Comparison of ENCODE assay signal across 15 mouse cellular contexts in the genomic region with DNA sequence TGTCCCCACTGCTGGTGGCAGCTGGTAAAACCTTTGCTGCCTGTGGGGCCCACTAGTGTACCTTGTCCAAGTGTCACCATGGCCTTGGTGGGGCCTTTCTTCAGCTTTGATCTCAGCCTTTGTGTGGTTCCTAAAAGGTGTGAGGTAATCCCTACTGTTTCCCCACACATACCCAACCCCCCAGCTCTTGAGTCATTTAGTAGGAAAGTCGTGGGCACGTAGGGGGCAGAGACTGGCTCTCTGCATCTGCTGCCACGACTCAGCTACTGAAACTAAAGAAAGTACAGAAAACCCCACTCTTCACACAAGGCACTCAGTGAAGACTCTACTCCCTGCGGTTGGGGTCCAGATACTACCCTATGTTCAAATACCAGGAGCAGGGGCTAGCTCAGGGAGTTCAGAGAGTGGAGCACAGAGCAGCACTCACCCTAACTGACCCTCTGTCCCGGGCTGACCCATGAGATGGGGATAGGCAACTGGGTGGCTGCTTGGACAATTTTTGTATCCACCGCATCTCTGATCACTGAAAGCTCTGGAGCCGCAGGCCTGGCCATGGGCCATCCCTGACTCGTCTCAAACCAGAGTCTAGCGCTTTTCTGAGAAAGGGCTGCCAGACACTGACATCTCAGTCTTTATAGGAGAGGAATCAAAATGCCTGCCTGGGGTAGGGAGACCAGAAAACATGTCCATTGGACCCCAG. TPM values are rescaled to one million over a fixed set of nuclear protein-coding genes. Genes with fewer than 3 reads are reported as not detected.
DNase-seq lines count a peak whose midpoint lies in the region; ATAC-seq and TF ChIP-seq lines count a peak whose summit lies in the region.
"Had no signal": no experiment of that assay in that cellular context is flagged by ENCODE, and none has a peak within 500 bp of the region (broad histone marks: within the 10 kb centered on the region; RNA-seq: fewer than 3 reads in every experiment).

No protein-coding gene starts in this region.

- no peak for TF ChIP-seq CTCF in CH12.LX (conservative IDR thresholded peaks at IDR 0.05 in 1 of 2, IDR thresholded peaks at IDR 0.05 in 1 of 2; ENCODE audit: low read depth in 2 of 2, low read length in 2 of 2)

- H3K4me3 ChIP-seq in heart, embryonic 10.5 days = no peak overlapping the region
- H3K4me3 ChIP-seq in CH12.LX (replicated peaks in 1 of 3; ENCODE audit: low read depth in 2 of 3, low read length in 2 of 3, poor library complexity in 1 of 3) = no peak overlapping the region
- no peak overlapping the region for H3K4me3 ChIP-seq in liver, embryonic 13.5 days (replicated peaks)
- H3K4me3 ChIP-seq: embryonic facial prominence, embryonic 10.5 days; hindbrain, embryonic 15.5 days; limb, embryonic 10.5 days; neural tube, embryonic 12.5 days had no signal

- H3K79me2 ChIP-seq in CH12.LX (replicated peaks; ENCODE audit: control insufficient read depth, extremely low read depth, insufficient read depth, poor library complexity, severe bottlenecking) = no peaks in the 10 kb centered on the region

- in situ Hi-C loops in CH12.LX (cut with MboI; ENCODE audit: low pct_ligation_motif_present, low pct_unique_long_range_greater_than_20kb, low sequenced_read_pairs) = no loop called here

- no peak for DNase-seq in heart, embryonic 10.5 days (ENCODE audit: low spot score)
- DNase-seq in heart, postnatal 36 days = no peak
- DNase-seq in 3T3-L1 (ENCODE audit: low read depth, low spot score) (peak; percentile 62), CH12.LX (ENCODE audit: extremely low read depth) (peak; percentile 59)
- DNase-seq in liver, embryonic 13.5 days = no peak
- no peak for DNase-seq in testis, postnatal 10 days (ENCODE audit: low spot score)
- DNase-seq in thymus, postnatal 14 days = no peak
- DNase-seq: cerebellum, postnatal 10 days had no signal

- peaks cover 68% of the 10 kb centered on the region for H3K4me1 ChIP-seq in heart, embryonic 10.5 days
- H3K4me1 ChIP-seq in CH12.LX (ENCODE audit: control insufficient read depth in 1 of 2, insufficient read depth in 2 of 2) = peaks cover 50 to 57% of the 10 kb centered on the region in 2 experiments
- peaks cover 100% of the 10 kb centered on the region for H3K4me1 ChIP-seq in liver, embryonic 13.5 days (replicated peaks)
- H3K4me1 ChIP-seq: neural tube, embryonic 12.5 days had no signal

- no peak; the same call in none of the 2 replicates for TF ChIP-seq RAD21 in CH12.LX (IDR thresholded peaks at IDR 0.05; ENCODE audit: low read depth, low read length)

- no peaks in the 10 kb centered on the region for H3K27me3 ChIP-seq in heart, embryonic 10.5 days (ENCODE audit: insufficient read depth, poor library complexity, severe bottlenecking)
- H3K27me3 ChIP-seq in CH12.LX (replicated peaks) = no peaks in the 10 kb centered on the region
- no peaks in the 10 kb centered on the region for H3K27me3 ChIP-seq in liver, embryonic 13.5 days
- H3K27me3 ChIP-seq: hindbrain, embryonic 15.5 days; neural tube, embryonic 12.5 days; Patski had no signal

- H3K4me2 ChIP-seq in CH12.LX (ENCODE audit: insufficient read depth, low read depth, poor library complexity, severe bottlenecking) = no peak overlapping the region
- H3K4me2 ChIP-seq in liver, embryonic 13.5 days = no peak overlapping the region
- H3K4me2 ChIP-seq: hindbrain, embryonic 15.5 days; neural tube, embryonic 12.5 days had no signal

- peak overlapping the region; percentile 37; the same call in 1 of the 2 replicates for H3K27ac ChIP-seq in heart, embryonic 10.5 days
- H3K27ac ChIP-seq in CH12.LX (ENCODE audit: insufficient read depth, low read depth) = peak overlapping the region; percentile 35
- peak overlapping the region; percentile 66 for H3K27ac ChIP-seq in liver, embryonic 13.5 days
- H3K27ac ChIP-seq: embryonic facial prominence, embryonic 10.5 days; hindbrain, embryonic 15.5 days; limb, embryonic 10.5 days; macrophage; neural tube, embryonic 12.5 days had no signal

- no peak for TF ChIP-seq POLR2A in CH12.LX (IDR thresholded peaks at IDR 0.05; ENCODE audit: low read depth, low read length)

- no peak for ATAC-seq in liver, embryonic 13.5 days (ENCODE audit: low read depth)
- ATAC-seq: midbrain, embryonic 16.5 days; Patski had no signal

- no peaks in the 10 kb centered on the region for H3K9me3 ChIP-seq in heart, embryonic 10.5 days
- H3K9me3 ChIP-seq in CH12.LX (replicated peaks; ENCODE audit: low read length) = no peaks in the 10 kb centered on the region
- H3K9me3 ChIP-seq in liver, embryonic 13.5 days (replicated peaks) = no peaks in the 10 kb centered on the region
- H3K9me3 ChIP-seq: embryonic facial prominence, embryonic 10.5 days; hindbrain, embryonic 15.5 days; limb, embryonic 10.5 days; neural tube, embryonic 12.5 days had no signal

- H3K9ac ChIP-seq in CH12.LX (ENCODE audit: insufficient read depth, low read depth) = peak overlapping the region; percentile 12; the same call in 1 of the 2 replicates
- 0 out of 2 replicates have a peak overlapping the region, but pooled peaks have one; percentile 2 for H3K9ac ChIP-seq in liver, embryonic 13.5 days
- H3K9ac ChIP-seq: hindbrain, embryonic 15.5 days; neural tube, embryonic 12.5 days had no signal

- intact Hi-C loops in heart, postnatal 36 days (cut with DNase I) = no loop called here

- peaks cover 20% of the 10 kb centered on the region for H3K36me3 ChIP-seq in heart, embryonic 10.5 days
- H3K36me3 ChIP-seq in CH12.LX (replicated peaks in 1 of 2; ENCODE audit: control insufficient read depth in 1 of 2, insufficient read depth in 1 of 2, low read length in 1 of 2) = peaks cover 16 to 25% of the 10 kb centered on the region in 2 experiments
- peaks cover 33% of the 10 kb centered on the region for H3K36me3 ChIP-seq in liver, embryonic 13.5 days

- dilution Hi-C loops in CH12.LX (cut with MboI; ENCODE audit: extremely low pct_ligation_motif_present, extremely low pct_unique_long_range_greater_than_20kb, low sequenced_read_pairs) = no loop called here

- TF ChIP-seq EP300 in CH12.LX (IDR thresholded peaks at IDR 0.05; ENCODE audit: low read length) = peak; percentile 75; the same call in 1 of the 2 replicates

- 63% methylated on average over 9 of the region's 9 CpGs for WGBS in heart, embryonic 10.5 days
- 77% methylated on average over 9 of the region's 9 CpGs for WGBS in liver, embryonic 13.5 days (ENCODE audit: insufficient replicate concordance)

TF ChIP-seq in CH12.LX, 34 proteins besides CTCF, POLR2A, EP300 and RAD21 (continues in another document):
- no peak for TF ChIP-seq TBP (conservative IDR thresholded peaks at IDR 0.05; ENCODE audit: low read depth, low read length)
- no peak for TF ChIP-seq NRF1 (IDR thresholded peaks at IDR 0.05; ENCODE audit: low read depth, low read length)
- TF ChIP-seq ZC3H11A (IDR thresholded peaks at IDR 0.05; ENCODE audit: low read depth, low read length) = no peak
- no peak for TF ChIP-seq GABPA (IDR thresholded peaks at IDR 0.05; ENCODE audit: insufficient replicate concordance, low read depth, low read length)
- peak; percentile 77 for TF ChIP-seq ETS1 (conservative IDR thresholded peaks at IDR 0.05; ENCODE audit: low read depth, low read length)
- peak; percentile 53 for TF ChIP-seq SIN3A (IDR thresholded peaks at IDR 0.05; ENCODE audit: low read length)
- no peak for TF ChIP-seq USF2 (conservative IDR thresholded peaks at IDR 0.05; ENCODE audit: low read depth, low read length)
- TF ChIP-seq CHD2 (IDR thresholded peaks at IDR 0.05; ENCODE audit: low read length) = peak; percentile 85
- TF ChIP-seq NELFE (IDR thresholded peaks at IDR 0.05; ENCODE audit: low read depth, low read length) = no peak
- TF ChIP-seq IRF4 (IDR thresholded peaks at IDR 0.05; ENCODE audit: low read depth, low read length) = peak; percentile 85
- no peak for TF ChIP-seq JUND (conservative IDR thresholded peaks at IDR 0.05; ENCODE audit: low read depth, low read length)
- TF ChIP-seq BHLHE40 (IDR thresholded peaks at IDR 0.05; ENCODE audit: low read depth, low read length) = peak; percentile 71
- no peak for TF ChIP-seq ZKSCAN1 (IDR thresholded peaks at IDR 0.05; ENCODE audit: borderline replicate concordance, low read depth, low read length)
- TF ChIP-seq UBTF (IDR thresholded peaks at IDR 0.05; ENCODE audit: low read depth, low read length) = no peak
- peak; percentile 16; the same call in 1 of the 2 replicates for TF ChIP-seq MXI1 (IDR thresholded peaks at IDR 0.05; ENCODE audit: low read depth, low read length)
- TF ChIP-seq MAX (IDR thresholded peaks at IDR 0.05; ENCODE audit: low read length) = peak; percentile 51; the same call in 1 of the 2 replicates
- no peak for TF ChIP-seq PAX5 (IDR thresholded peaks at IDR 0.05; ENCODE audit: low read length)

RNA-seq across cellular contexts. Expression of a gene that starts 7.4 kb away (rescaled TPM):
- 9.4 and 13.2 TPM in 2 replicates for polyA plus RNA-seq in heart, embryonic 10.5 days (2016; fragmentation: Nextera tagmentation; extraction: Ambion mirVana)
- total RNA-seq in heart, postnatal 36 days (2021) = 100 to 1,000 TPM; 145 to 149 TPM
- total RNA-seq in CH12.LX (2012; rRNA removed) (1.7 and 3.5 TPM in 2 replicates), CH12.LX (2014; rRNA removed) (0.42 and 0.43 TPM in 2 replicates)
- 2.2 and 4.6 TPM in 2 replicates for polyA plus RNA-seq in CH12.LX (2012; ENCODE audit: insufficient read length, low read depth)
- 10.7 and 12.2 TPM in 2 replicates for polyA plus RNA-seq in liver, embryonic 13.5 days (2015; fragmentation: Nextera tagmentation; extraction: Ambion mirVana)

RNA-seq across cellular contexts. Expression of a gene that starts 13.6 kb away (rescaled TPM):
- 7.1 and 10.1 TPM in 2 replicates for polyA plus RNA-seq in heart, embryonic 10.5 days (2016; fragmentation: Nextera tagmentation; extraction: Ambion mirVana)
- 10 to 100 TPM; 27.0 to 33.6 TPM for total RNA-seq in heart, postnatal 36 days (2021)
- total RNA-seq in CH12.LX (2012; rRNA removed) = 33.3 and 39.8 TPM in 2 replicates
- 29.1 and 29.9 TPM in 2 replicates for total RNA-seq in CH12.LX (2014; rRNA removed)
- polyA plus RNA-seq in CH12.LX (2012; ENCODE audit: insufficient read length, low read depth) = 30.1 and 33.1 TPM in 2 replicates
- polyA plus RNA-seq in liver, embryonic 13.5 days (2015; fragmentation: Nextera tagmentation; extraction: Ambion mirVana) = 9.1 and 10.2 TPM in 2 replicates

RNA-seq across cellular contexts. Expression of a gene that starts 34.9 kb away (rescaled TPM):
- 13.4 and 14.6 TPM in 2 replicates for polyA plus RNA-seq in heart, embryonic 10.5 days (2016; fragmentation: Nextera tagmentation; extraction: Ambion mirVana)
- total RNA-seq in heart, postnatal 36 days (2021) = 10 to 100 TPM; 22.3 to 22.6 TPM
- 12.2 and 20.5 TPM in 2 replicates for total RNA-seq in CH12.LX (2012; rRNA removed)
- total RNA-seq in CH12.LX (2014; rRNA removed) = 10.8 and 12.1 TPM in 2 replicates
- polyA plus RNA-seq in CH12.LX (2012; ENCODE audit: insufficient read length, low read depth) = 11.9 TPM in 2 replicates
- polyA plus RNA-seq in liver, embryonic 13.5 days (2015; fragmentation: Nextera tagmentation; extraction: Ambion mirVana) = 3.6 and 3.8 TPM in 2 replicates

RNA-seq across cellular contexts. Expression of a gene that starts 37.1 kb away (rescaled TPM):
- polyA plus RNA-seq in heart, embryonic 10.5 days (2016; fragmentation: Nextera tagmentation; extraction: Ambion mirVana) = 0.74 and 1.2 TPM in 2 replicates
- 1 to 10 TPM; 4.2 to 5.3 TPM for total RNA-seq in heart, postnatal 36 days (2021)
- total RNA-seq in CH12.LX (2012; rRNA removed) (0.34 and 0.72 TPM in 2 replicates), CH12.LX (2014; rRNA removed) (0.11 TPM in 1 of 2 replicates, not detected in the other)
- polyA plus RNA-seq in CH12.LX (2012; ENCODE audit: insufficient read length, low read depth) = 0.09 and 0.10 TPM in 2 replicates
- polyA plus RNA-seq in liver, embryonic 13.5 days (2015; fragmentation: Nextera tagmentation; extraction: Ambion mirVana) = 0.03 and 0.09 TPM in 2 replicates
- polyA plus RNA-seq: macrophage had no signal

Comparison
In these comparisons a context has a peak if more than half of its experiments do, and no peak if none do; other contexts are left out.
1. DNase-seq: peak in 3T3-L1 (single experiment) and CH12.LX (single experiment); none in heart, embryonic 10.5 days (single experiment), heart, postnatal 36 days (0 of 2), liver, embryonic 13.5 days (single experiment), testis, postnatal 10 days (single experiment) and thymus, postnatal 14 days (single experiment).
2. Peak in every context shown above with its lines, with median percentiles within 50 percentile points of each other: H3K27ac ChIP-seq.